Mouse (Mus musculus): Measurements from ENCODE around the gene Pusl1. TPM values are rescaled to one million over a fixed set of nuclear protein-coding genes. Genes with fewer than 3 reads are reported as not detected.

The Pusl1 gene
- polyA plus RNA-seq, 1 experiment from 2014 or later = 50.5 TPM

DNA sequence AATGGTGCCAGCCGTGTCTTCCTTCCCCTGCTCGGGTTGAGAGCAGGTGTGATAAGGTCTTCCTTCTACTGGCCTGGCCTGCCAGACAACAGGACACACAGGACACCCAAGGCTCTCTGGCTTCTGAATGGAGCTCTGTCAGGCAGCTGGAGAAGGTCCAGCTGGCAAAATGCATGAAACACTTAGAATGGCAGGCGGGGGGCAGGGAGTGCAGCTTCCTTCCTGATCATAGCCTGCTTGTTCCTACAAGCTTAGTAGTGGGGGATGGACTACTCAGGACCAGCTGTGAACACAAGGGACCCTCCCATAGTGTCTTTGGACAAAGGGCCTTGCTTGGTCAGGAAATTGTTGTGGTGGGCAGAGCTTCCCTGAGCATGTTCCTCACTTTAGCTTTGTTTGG, 9.6 kb upstream of the Pusl1 start:
- H3K27ac ChIP-seq (ENCODE audit: low read depth, low read length) = no peak overlapping the region
- peaks cover 54% of the 10 kb centered on the region for H3K36me3 ChIP-seq (ENCODE audit: control insufficient read depth, insufficient read depth, low read length)
- ATAC-seq (ENCODE audit: low FRiP score, low TSS enrichment) = 0 out of 2 replicates have a peak, but pooled peaks have one; percentile 24
- no peak overlapping the region for H3K9ac ChIP-seq (ENCODE audit: low read depth, low read length)
- 77% methylated on average over 3 of the region's 3 CpGs for WGBS
- no peak overlapping the region for H3K4me2 ChIP-seq (replicated peaks; ENCODE audit: low read depth, low read length)
- no peaks in the 10 kb centered on the region for H3K27me3 ChIP-seq (ENCODE audit: control insufficient read depth, insufficient read depth, low read length)
- no peaks in the 10 kb centered on the region for H3K9me3 ChIP-seq (ENCODE audit: control insufficient read depth, low read length)
- H3K4me1 ChIP-seq (ENCODE audit: control insufficient read depth, insufficient read depth, low read length) = no peaks in the 10 kb centered on the region
- H3K4me3 ChIP-seq (ENCODE audit: low read length) = no peak overlapping the region

DNA sequence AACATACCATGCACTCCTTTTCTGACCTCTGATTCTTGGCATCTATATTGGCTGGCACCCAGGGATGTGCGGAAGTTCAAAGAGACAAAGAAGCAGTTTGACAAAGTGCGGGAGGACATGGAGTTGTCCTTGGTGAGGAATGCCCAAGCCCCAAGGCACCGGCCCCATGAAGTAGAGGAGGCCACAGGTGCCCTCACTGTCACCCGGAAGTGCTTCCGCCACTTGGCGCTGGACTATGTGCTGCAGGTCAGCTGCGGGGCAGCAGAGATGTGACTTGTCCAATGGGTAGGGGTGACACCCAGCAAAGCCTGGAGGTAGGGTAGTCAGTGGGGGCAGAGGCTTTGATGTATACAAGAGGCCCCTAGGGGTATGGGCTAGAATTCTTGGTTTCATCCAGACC, 7.8 kb upstream of the Pusl1 start:
- Histone ChIP-seq H3K27ac (ENCODE audit: low read depth, low read length) (no peak overlapping the region), H3K27me3 (ENCODE audit: control insufficient read depth, insufficient read depth, low read length) (no peaks in the 10 kb centered on the region), H3K4me1 (ENCODE audit: control insufficient read depth, insufficient read depth, low read length) (peaks cover 8% of the 10 kb centered on the region), H3K36me3 (ENCODE audit: control insufficient read depth, insufficient read depth, low read length) (peaks cover 42% of the 10 kb centered on the region), H3K4me3 (ENCODE audit: low read length) (no peak overlapping the region), H3K9me3 (ENCODE audit: control insufficient read depth, low read length) (no peaks in the 10 kb centered on the region), H3K4me2 (replicated peaks; ENCODE audit: low read depth, low read length) (no peak overlapping the region), H3K9ac (ENCODE audit: low read depth, low read length) (no peak overlapping the region)
- WGBS = 94% methylated on average over 7 of the region's 7 CpGs
- ATAC-seq (ENCODE audit: low FRiP score, low TSS enrichment) = no peak

DNA sequence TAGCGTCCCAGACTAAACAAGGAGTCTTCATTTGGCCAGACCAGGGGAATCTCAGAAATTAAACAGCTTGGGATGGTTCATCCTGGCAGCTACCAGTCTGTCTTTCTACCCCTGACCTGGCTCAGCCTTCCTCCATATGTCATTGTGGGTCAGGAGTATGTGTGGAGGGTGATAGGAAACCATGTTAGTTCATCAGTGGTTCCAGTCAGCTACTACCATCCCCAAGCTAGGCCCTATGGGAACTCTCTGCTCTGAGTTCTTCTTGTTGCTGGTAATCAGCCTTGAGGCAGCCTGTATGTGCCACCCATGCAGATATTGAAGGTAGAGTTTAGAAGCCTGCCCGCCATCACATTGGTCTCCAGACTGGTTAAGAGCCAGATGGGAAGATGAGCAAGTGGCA, 6.7 kb upstream of the Pusl1 start:
- peaks cover 17% of the 10 kb centered on the region for H3K4me1 ChIP-seq (ENCODE audit: control insufficient read depth, insufficient read depth, low read length)
- H3K9me3 ChIP-seq (ENCODE audit: control insufficient read depth, low read length) = no peaks in the 10 kb centered on the region
- no peaks in the 10 kb centered on the region for H3K27me3 ChIP-seq (ENCODE audit: control insufficient read depth, insufficient read depth, low read length)
- H3K4me2 ChIP-seq (replicated peaks; ENCODE audit: low read depth, low read length) = no peak overlapping the region
- no peak for ATAC-seq (ENCODE audit: low FRiP score, low TSS enrichment)
- WGBS = 96% methylated on average over 2 of the region's 2 CpGs
- H3K4me3 ChIP-seq (ENCODE audit: low read length) = no peak overlapping the region
- H3K27ac ChIP-seq (ENCODE audit: low read depth, low read length) = no peak overlapping the region
- no peak overlapping the region for H3K9ac ChIP-seq (ENCODE audit: low read depth, low read length)
- peaks cover 33% of the 10 kb centered on the region for H3K36me3 ChIP-seq (ENCODE audit: control insufficient read depth, insufficient read depth, low read length)

DNA sequence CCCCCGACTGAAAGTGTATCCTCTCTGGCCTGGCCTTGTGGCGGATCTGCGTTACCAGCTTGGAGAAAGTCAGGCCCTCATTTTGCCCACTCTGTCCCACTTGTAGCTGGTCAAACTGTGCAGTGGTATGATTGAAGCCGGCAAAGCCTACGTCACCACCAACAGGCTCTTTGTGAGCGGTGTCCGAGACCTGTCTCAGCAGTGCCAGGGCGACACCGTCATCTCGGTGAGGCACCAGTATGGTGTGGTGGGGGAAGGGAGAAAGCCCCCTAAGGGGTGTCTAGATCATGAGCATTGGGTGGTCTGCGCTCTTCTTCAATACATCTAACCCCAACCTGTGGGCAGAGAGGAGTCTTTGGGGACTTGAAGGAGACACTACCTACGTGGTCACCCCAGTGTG, 4.9 kb upstream of the Pusl1 start:
- no peak overlapping the region for H3K4me2 ChIP-seq (replicated peaks; ENCODE audit: low read depth, low read length)
- no peak overlapping the region for H3K27ac ChIP-seq (ENCODE audit: low read depth, low read length)
- WGBS = 98% methylated on average over 12 of the region's 12 CpGs
- H3K4me3 ChIP-seq (ENCODE audit: low read length) = no peak overlapping the region
- no peak for ATAC-seq (ENCODE audit: low FRiP score, low TSS enrichment)
- H3K4me1 ChIP-seq (ENCODE audit: control insufficient read depth, insufficient read depth, low read length) = peaks cover 25% of the 10 kb centered on the region
- H3K27me3 ChIP-seq (ENCODE audit: control insufficient read depth, insufficient read depth, low read length) = no peaks in the 10 kb centered on the region
- H3K36me3 ChIP-seq (ENCODE audit: control insufficient read depth, insufficient read depth, low read length) = peaks cover 14% of the 10 kb centered on the region
- H3K9ac ChIP-seq (ENCODE audit: low read depth, low read length) = no peak overlapping the region; the same call in 1 of the 2 replicates
- no peaks in the 10 kb centered on the region for H3K9me3 ChIP-seq (ENCODE audit: control insufficient read depth, low read length)

DNA sequence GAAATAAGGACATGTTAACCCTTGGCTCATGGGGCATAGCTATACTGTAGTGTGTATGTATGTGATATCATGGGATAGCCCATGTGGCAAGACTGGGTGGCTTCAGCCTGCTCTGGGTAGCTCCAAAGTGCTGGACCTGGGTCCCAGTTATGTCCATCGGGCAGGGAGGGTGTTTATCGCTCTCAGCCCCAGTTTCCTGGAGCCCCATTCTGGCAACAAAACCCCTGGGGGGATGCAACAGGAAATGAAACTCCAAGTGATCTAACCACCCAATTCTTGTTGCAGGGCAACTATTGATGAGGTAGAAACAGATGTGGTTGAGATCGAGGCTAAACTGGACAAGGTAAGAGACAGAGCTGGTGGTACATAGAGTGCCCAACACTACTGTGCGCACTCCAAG, 4.2 kb upstream of the Pusl1 start:
- ATAC-seq (ENCODE audit: low FRiP score, low TSS enrichment) = no peak
- 94% methylated on average over 4 of the region's 4 CpGs for WGBS

DNA sequence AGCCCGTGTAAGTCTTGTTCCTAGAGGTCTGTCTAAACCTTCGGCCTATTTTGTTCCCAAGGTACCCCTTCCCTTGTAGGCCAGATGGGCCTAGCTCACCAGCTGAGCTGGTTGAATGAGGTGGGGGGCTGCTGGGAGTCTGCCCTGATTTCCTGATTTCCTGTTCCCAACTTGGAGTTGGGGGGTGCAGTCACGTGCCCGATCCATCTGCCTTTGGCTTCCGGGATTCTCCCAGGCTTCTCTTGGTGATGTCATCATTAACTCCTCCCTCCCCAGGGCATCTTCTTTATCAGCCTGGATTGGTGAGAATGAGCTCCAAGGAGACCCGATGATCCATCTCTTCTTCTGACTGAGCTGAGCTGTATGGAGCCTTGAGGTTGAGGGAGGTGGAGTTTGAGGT, 3.6 kb upstream of the Pusl1 start:
- no peak for ATAC-seq (ENCODE audit: low FRiP score, low TSS enrichment)
- H3K4me1 ChIP-seq (ENCODE audit: control insufficient read depth, insufficient read depth, low read length) = peaks cover 30% of the 10 kb centered on the region
- H3K36me3 ChIP-seq (ENCODE audit: control insufficient read depth, insufficient read depth, low read length) = peaks cover 9% of the 10 kb centered on the region
- H3K9ac ChIP-seq (ENCODE audit: low read depth, low read length) = no peak overlapping the region
- H3K9me3 ChIP-seq (ENCODE audit: control insufficient read depth, low read length) = no peaks in the 10 kb centered on the region
- H3K27ac ChIP-seq (ENCODE audit: low read depth, low read length) = no peak overlapping the region
- H3K4me2 ChIP-seq (replicated peaks; ENCODE audit: low read depth, low read length) = no peak overlapping the region
- WGBS = 41% methylated on average over 6 of the region's 6 CpGs
- H3K4me3 ChIP-seq (ENCODE audit: low read length) = no peak overlapping the region
- no peaks in the 10 kb centered on the region for H3K27me3 ChIP-seq (ENCODE audit: control insufficient read depth, insufficient read depth, low read length)

More for the DNA sequence above, 4.2 kb upstream of the Pusl1 start:
- Histone ChIP-seq H3K4me2 (replicated peaks; ENCODE audit: low read depth, low read length) (no peak overlapping the region), H3K9me3 (ENCODE audit: control insufficient read depth, low read length) (no peaks in the 10 kb centered on the region), H3K4me3 (ENCODE audit: low read length) (no peak overlapping the region), H3K9ac (ENCODE audit: low read depth, low read length) (no peak overlapping the region), H3K27me3 (ENCODE audit: control insufficient read depth, insufficient read depth, low read length) (no peaks in the 10 kb centered on the region), H3K4me1 (ENCODE audit: control insufficient read depth, insufficient read depth, low read length) (peaks cover 25% of the 10 kb centered on the region), H3K36me3 (ENCODE audit: control insufficient read depth, insufficient read depth, low read length) (peaks cover 9% of the 10 kb centered on the region; the same call in 1 of the 2 replicates), H3K27ac (ENCODE audit: low read depth, low read length) (no peak overlapping the region)

DNA sequence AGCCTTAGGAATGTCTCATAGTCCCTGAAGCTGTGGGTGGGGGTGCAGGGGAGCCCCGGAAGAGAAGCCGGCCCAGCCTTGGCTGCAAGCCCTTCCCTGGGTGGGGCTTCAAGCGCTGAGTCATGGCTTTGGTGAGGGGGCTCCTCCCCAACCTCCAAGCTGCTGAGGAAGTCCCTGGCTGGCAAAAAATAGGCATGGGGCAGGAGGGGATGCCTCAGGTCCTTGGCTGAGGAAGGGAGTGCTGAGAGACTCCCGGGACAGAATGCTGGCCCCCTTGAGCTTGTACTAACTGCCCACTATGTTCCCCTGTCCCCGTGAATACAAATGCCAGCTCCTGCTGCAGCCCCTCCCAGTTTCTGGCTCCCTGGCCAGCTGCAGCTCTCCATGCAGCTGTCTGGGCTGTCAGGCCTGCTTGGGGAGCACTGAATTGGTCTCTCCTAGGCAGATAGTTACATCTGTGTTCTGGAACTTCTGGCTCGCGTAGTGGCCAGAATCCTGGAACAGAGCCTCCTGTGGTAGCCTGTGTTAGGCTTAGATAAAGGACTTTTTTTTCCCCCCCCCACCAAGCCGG, 2.8 kb upstream of the Pusl1 start:
- Histone ChIP-seq H3K9ac (ENCODE audit: low read depth, low read length) (no peak overlapping the region; the same call in 1 of the 2 replicates), H3K27ac (ENCODE audit: low read depth, low read length) (no peak overlapping the region), H3K4me2 (replicated peaks; ENCODE audit: low read depth, low read length) (no peak overlapping the region; the same call in 1 of the 2 replicates), H3K4me3 (ENCODE audit: low read length) (no peak overlapping the region), H3K36me3 (ENCODE audit: control insufficient read depth, insufficient read depth, low read length) (peaks cover 10% of the 10 kb centered on the region), H3K4me1 (ENCODE audit: control insufficient read depth, insufficient read depth, low read length) (peaks cover 30% of the 10 kb centered on the region), H3K27me3 (ENCODE audit: control insufficient read depth, insufficient read depth, low read length) (no peaks in the 10 kb centered on the region), H3K9me3 (ENCODE audit: control insufficient read depth, low read length) (no peaks in the 10 kb centered on the region)
- no peak for ATAC-seq (ENCODE audit: low FRiP score, low TSS enrichment)
- 45% methylated on average over 8 of the region's 8 CpGs for WGBS

DNA sequence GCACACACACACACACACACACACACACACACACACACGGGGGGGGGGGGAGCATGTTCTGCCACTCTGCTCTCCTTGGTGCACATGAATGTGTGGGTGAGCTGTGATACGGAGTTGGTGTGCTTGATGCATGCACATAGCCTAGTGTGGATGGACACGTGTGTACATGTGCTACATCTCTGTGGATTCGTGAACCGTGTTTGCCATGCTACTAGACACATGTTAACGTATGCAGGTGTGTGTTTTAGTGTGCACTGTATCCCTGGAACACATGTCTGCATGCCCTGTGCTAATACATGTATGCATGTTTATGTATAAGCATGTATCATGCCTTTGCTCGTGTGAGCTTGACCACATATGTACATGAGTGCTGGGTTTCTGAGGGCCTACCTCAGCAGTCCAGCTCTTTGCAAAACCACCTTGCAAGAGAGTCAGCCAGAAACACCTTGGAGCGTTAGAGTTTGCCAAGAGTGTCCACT, 1.7 kb upstream of the Pusl1 start:
- Histone ChIP-seq H3K36me3 (ENCODE audit: control insufficient read depth, insufficient read depth, low read length) (peaks cover 19% of the 10 kb centered on the region), H3K4me1 (ENCODE audit: control insufficient read depth, insufficient read depth, low read length) (peaks cover 30% of the 10 kb centered on the region), H3K4me3 (ENCODE audit: low read length) (peak overlapping the region; percentile 84), H3K27me3 (ENCODE audit: control insufficient read depth, insufficient read depth, low read length) (no peaks in the 10 kb centered on the region), H3K4me2 (replicated peaks; ENCODE audit: low read depth, low read length) (peak overlapping the region; percentile 99), H3K27ac (ENCODE audit: low read depth, low read length) (no peak overlapping the region), H3K9me3 (ENCODE audit: control insufficient read depth, low read length) (no peaks in the 10 kb centered on the region), H3K9ac (ENCODE audit: low read depth, low read length) (peak overlapping the region; percentile 79; the same call in 1 of the 2 replicates)
- ATAC-seq (ENCODE audit: low FRiP score, low TSS enrichment) = no peak
- 80% methylated on average over 8 of the region's 8 CpGs for WGBS

DNA sequence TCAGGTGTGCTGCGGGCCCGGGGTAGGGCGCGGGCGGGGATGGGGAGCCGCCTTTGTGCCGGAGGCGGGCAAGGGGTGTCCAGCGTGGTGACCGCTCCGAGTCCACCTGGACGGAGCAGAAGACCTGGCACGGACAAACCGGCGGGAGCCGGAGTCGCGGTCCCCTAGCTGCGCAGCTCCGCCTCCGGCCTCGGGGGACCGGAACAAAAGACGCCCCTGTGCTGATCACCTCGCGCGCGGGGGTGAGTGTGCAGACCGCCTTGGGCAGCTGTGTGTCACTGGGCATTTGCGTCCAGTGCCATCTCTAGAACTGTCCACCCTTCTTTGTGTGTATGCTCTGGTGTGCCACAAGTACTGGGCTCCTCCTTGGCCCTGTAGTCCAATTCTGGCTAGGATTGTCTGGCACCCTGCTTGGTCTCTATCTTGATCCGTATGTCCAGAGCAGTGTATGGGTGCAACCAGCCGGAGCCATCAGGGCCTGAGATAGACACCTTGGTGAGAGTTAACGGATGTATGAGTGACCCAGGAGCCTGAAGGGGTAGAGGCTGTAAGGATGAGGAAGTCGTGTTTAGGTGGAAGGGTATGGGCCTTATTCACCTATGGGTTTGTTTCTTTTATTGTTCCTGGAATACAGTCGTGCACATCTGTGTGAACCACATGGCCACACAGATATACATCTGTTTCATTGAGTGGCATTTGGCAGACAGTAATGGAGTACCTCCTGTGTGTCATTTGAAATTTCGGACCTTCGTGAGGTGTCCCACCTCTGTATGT, 1.0 kb upstream of the Pusl1 start:
- H3K4me3 ChIP-seq (ENCODE audit: low read length) = peak overlapping the region; percentile 84
- ATAC-seq (ENCODE audit: low FRiP score, low TSS enrichment) = peak; percentile 50
- peaks cover 26% of the 10 kb centered on the region for H3K36me3 ChIP-seq (ENCODE audit: control insufficient read depth, insufficient read depth, low read length)
- peak overlapping the region; percentile 79 for H3K9ac ChIP-seq (ENCODE audit: low read depth, low read length)
- WGBS = 5% methylated on average over 34 of the region's 37 CpGs
- H3K9me3 ChIP-seq (ENCODE audit: control insufficient read depth, low read length) = no peaks in the 10 kb centered on the region
- H3K4me1 ChIP-seq (ENCODE audit: control insufficient read depth, insufficient read depth, low read length) = peaks cover 30% of the 10 kb centered on the region
- H3K4me2 ChIP-seq (replicated peaks; ENCODE audit: low read depth, low read length) = peak overlapping the region; percentile 99
- no peaks in the 10 kb centered on the region for H3K27me3 ChIP-seq (ENCODE audit: control insufficient read depth, insufficient read depth, low read length)
- peak overlapping the region; percentile 96; the same call in 1 of the 2 replicates for H3K27ac ChIP-seq (ENCODE audit: low read depth, low read length)

All from kidney, embryonic 14.5 days (tissue).